Mouse (Mus musculus) ZHBTc4 (cell line): ENCODE measurements around the gene Zeb2.
A peak's percentile ranks its signal among the peaks of the same experiment; 100 is the strongest.

Experiments
- DNase-seq: peaks from one replicate; pipeline ENCODE4 v3.0.0-alpha.2; 2011; ENCODE audit warnings: low read depth, low spot score

Zeb2 gene

DNA sequence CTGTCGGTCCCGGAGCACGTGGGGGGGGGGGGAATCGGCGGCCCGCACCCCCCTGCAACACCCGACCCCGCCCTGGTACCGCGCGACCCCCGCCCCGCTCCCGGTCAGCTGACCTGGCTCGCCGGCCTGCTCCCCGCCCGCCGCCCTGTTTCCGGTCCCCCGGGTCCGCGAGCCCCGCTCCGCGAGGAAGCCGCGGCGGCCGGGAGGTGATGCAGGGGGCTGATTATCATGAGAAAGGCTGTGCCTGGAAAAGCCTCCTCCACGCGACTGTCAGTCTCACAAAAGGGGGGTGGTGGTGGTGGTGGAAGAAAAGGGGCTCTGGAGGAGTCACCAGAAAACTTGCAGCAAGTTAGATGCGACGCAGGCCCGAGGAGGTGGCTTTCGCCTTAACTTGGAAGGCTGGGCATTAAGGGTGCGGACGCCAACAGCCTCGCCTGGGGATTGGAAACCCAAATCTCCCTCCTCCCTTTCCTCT, at the start of gene Zeb2:
Gene Zeb2 (minus strand): TSS at position 309 of the 475 bp plus-strand sequence.
- peak; percentile 50 for DNase-seq

DNA sequence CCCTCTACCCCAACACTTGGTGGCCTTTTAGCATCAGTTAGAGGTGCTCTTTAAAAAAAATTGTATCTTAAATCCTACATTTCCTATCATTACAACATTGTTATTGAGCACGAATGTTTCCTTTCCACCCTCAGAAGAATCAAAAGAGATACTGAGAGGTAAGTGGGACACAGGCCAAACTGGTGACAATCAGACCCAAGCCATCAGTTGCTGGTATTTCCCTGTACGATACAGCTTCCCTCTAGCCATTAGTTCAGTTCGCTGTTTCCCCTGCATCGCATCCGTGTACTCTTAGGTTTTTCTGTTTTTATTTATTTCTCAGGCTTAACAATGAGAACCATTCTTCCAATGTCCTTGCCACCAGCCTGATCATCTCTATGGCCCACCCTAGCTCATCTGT, 41.6 kb upstream of the Zeb2 start:
- no peak for DNase-seq

DNA sequence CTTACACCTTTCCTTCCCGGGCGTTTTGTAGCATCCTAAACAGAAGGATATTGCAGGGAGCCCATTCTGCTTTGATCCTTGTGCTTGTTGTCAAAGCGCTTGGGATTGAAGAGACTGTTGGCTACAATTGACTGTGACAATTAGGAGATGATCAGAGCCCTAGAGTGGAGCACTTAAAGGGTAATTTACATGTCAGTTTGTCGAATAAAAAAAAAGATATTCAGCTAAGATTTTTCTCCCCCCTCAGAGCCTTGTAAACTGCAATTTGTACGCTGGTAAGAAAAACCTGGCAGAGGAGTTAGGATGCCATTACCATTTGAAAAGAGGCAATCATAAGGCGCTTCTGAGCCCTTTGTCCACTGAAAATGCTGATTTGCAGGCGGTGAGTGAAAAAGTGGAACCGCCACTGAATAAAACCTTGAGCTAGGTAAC, 41.2 kb upstream of the Zeb2 start:
- DNase-seq: peak; percentile 81

DNA sequence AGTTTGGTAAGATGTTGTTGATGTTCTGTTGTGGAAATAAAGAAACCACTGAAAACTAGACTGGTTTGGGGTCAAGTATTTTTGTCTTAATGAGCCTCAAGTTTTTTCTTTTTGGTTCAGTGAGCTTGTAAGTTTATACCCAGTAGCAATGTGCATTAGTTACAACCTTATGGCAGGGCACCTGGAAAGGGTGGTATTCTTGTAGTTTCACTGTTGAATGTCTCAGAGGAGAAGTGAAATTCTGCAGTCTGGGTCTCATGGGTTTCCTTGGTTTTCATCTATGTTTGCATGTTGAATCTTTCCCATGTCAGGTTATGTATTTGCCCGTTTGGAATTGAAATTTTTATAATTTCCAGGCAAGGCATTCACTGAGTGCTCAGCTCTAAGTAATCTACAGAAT, 36.1 kb upstream of the Zeb2 start:
- DNase-seq: no peak

DNA sequence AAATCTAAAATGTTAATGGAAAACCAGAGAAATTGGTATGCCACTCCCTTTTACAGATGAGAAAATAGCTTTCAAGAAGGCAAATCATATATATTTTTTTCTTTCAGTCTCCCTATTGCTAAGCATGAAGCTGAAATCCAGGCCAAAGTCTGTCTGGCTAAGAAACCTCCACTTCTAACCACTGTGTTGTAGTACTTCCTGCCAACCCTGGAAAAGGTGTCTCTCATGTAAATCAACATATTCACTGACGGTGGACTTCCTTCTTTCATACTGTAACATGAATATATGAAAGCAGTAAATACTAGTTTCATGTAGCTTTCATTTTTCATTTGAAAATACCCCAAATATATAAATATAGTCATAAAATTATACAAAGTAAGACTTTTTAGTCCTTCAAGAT, 26.0 kb upstream of the Zeb2 start:
- DNase-seq: no peak

DNA sequence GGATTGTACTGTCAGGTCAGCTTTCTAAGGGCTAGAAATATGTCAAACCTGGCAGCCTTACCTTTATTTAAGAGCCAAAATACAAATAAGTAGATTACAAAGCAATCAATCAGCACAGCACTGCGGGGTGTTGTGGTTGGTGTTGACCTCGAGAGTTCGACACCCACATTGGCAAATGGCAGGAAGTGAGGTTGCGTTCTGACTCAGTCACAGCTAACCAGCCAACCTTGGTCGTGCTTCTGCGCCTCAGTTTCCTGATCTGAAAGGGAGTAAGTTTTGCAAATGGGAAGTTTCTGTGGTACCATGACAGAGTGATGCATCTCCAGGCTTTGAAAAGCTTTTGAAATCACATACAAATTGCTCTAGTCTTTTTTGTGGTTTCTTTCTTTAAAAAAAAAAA, 21.7 kb upstream of the Zeb2 start:
- no peak for DNase-seq

DNA sequence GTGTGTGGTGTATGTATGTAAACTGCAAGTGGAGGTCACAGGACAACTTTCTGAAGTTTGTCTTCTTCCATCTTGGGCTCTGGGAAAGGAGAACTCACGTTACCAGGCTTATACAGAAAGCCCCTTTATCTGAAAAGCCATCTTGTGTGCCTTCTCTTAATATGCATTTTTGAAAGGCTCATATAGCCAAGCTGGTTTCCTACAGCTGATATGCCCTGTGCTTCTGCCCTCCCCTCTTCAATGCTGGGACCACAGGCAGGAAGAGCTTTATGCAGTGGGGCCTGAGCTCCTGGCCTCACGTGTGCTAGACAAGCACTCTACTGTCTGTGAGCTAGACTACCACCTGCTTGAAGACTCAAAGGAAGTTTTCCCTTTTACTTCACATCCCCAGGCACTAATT, 19.6 kb upstream of the Zeb2 start:
- DNase-seq: no peak

DNA sequence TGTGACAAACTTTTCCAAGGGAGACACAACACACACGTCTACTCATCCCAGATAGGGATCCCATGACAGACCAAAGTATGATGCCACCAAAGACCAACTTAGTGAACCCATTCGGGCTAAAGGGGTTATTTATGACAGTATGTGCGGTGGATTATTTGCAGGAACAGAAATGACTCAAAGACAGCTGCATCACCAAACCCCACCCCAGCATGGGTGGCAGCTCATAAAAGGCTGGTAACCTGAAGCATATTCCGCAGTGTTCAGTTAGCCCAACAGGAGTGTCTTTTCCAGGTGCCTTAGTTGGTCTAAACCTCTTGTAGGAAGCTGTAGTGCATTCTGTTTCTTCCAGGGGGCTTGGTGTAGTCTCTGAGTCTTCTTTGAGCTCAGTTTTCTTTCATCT, 16.0 kb upstream of the Zeb2 start:
- DNase-seq: no peak

DNA sequence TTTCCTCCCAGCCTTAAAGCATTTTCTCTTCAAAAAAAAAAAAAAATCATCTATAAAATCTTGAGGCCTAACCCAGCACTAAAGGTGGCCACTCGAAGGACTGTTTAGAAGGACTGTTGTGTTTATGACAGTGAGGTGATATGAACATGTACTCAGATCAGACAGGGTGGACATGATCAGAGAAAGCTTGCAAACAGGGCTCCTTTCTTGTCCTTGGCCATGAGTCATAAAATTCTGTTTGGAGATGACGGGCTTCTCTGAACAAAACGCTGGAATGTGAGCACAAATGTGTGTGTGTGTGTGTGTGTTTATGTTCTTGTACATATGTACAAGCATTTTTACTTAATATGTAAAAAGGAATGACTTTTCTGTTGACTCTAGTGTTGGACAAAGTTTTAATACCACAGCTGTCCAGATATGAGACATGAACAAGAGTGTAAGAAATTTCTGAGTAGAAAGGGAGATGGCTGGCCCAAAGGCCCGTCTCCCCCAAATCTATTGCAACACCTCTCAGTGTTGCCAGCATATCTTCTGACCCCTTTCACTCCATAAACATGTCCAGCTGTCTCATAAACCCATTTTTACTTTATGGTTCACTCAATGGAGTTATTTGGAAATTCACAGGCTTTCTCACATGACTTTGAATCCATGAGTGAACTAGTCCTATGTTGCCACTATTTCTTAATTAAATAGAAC, 13.4 kb upstream of the Zeb2 start:
- DNase-seq: no peak

DNA sequence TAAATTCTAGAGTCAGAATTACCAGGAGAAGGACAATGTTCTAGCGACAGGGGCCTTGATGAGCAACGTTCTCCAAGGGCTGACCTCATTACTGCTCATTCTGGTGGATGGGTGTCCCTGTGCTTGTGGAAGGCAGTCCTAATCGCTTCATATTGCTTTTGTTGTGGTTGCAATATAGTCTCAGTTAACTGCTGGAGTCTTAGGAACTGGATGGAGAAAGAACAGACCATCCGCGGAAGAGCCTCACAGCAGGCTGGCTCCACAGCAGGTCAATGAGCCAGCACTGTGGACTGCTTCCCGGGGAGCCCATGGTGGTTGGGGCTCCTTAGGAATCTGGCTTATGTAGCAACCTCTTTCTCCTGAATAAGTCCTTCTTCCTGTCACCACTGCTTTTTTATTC, 12.4 kb upstream of the Zeb2 start:
- DNase-seq: no peak

DNA sequence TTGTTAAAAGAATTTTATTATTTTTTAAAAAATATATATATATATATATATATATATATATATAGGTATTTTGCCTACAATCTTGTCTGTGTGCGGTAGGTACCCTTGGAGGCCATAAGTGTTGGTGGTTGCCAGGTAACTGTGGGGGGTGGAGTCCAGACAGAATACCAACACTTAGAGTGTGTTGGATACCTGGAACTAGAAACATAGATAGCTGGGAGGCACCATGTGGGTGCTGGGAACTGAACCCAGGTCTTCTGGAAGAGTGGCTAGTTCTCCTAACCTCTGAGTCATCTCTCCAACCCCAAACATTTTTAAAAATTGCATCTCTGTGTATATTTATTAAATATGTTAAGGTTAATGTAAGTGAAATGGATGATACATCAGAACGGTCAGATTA, 11.5 kb upstream of the Zeb2 start:
- no peak for DNase-seq

DNA sequence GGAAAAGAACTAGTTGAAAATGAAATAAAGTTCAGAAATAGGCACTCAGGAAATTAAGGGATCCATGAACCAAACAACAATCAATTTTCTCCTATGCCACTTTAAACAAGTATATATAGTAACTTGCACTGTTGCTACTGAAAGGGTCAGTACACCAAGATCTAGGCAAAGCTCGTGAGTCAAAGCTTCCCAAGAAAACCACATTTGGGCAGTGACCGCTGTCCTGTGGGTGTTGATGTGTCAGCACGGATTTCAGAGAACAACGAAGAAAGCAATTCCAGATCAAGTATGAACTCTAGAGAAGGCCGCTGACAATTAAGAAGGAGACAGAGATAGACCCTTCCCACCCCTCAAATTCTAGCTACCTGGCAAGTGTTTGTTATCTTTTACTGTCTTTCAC, 9.2 kb upstream of the Zeb2 start:
- no peak for DNase-seq

DNA sequence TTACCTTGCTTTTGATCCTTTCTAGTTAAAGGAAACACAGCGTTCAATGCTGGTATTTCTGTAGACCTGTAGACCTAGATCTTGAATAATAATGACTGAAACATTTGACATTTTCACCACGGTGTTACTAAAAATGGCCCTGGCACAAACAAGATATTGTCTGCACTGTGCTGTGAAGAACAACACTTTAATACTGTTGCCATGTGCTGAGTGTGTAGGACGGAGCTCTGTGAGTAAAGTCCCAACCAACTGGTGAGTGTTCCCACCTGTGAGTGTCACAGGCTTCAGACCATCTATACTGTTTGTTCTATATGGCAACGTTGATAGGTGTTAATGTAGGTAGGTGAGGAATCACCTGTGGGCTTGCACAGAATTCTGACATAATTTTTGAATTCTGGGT, 8.0 kb upstream of the Zeb2 start:
- no peak for DNase-seq

DNA sequence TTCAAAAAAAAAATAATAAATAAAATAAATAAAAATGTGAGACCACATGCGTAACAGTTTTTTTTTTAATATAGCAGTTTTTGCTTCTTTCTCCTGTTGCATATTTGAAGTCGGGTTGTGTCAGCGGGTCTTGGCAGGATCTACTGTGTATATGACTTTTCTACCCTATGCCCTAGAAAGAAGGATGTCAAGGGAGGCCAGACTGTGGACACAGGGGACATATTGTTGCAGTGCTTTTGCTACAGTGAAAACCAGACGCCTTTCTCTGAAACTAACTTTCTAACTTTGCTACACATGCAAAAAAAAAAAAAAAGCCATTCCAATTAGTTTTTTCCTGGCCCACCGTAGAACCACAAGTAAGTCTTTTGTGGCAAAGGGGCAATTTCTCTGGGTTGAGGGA, 6.3 kb upstream of the Zeb2 start:
- DNase-seq: no peak

DNA sequence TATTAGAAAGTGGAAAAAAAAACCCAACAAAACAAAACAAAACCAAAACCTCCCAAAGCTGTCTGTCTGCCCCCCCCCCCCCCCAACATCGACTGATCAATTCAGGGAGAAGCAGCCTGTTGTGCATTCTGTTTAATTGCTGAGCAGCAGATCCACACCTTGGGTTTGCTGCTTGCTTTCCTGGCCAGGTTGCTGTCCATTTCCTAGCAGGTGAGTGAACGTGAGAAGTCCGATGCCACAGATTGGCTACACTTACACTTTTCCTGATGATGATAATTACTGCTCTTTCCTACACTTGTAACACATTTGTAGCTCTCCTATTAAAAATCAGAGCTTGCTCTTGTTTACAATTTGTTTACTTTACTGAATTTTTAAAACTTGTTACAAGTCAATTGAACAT, 926 bp upstream of the Zeb2 start:
- no peak for DNase-seq

DNA sequence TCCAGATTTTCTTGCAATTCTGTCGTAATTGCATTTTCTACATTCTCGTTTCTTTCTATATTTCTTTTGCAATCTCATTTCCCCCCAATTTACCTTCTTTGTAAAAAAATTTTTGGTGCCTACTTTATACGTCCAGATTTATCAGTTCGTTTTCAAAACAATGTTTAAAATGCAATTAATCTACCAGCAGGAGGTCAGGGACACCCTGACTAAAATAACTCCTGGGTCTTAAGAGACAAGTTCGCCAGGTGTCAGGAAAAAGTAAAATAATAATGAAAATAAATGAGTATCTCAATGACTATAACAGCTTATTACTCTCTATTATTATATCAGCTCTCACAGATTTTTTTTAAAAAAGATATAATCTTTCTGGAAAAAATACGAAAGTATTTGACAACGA, 397 bp upstream of the Zeb2 start:
- DNase-seq: no peak

DNA sequence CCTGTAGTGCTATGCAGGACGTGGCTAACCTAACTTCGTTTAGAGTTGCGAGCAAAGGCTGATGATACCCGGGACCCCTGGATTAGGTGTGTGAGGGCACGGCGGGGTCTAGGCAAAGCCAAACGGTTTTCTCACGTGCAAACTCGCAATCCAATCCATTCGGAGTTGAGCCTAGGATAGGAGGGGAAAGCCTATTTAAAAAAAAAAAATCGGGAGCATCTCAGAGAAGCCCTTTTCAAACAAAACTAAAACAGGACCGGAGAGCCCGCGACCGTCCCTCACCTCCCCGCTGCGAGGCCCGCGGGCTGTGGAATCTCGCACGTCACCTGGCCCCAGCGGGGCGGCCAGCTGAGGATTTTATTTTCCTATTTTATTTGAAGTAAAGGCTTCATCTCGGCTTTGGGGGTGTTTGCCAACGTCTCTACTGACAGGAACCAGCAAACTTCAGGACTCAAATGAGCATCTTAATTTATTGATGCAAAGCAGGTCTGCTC, 617 bp downstream of the Zeb2 start:
- peak; percentile 18 for DNase-seq

DNA sequence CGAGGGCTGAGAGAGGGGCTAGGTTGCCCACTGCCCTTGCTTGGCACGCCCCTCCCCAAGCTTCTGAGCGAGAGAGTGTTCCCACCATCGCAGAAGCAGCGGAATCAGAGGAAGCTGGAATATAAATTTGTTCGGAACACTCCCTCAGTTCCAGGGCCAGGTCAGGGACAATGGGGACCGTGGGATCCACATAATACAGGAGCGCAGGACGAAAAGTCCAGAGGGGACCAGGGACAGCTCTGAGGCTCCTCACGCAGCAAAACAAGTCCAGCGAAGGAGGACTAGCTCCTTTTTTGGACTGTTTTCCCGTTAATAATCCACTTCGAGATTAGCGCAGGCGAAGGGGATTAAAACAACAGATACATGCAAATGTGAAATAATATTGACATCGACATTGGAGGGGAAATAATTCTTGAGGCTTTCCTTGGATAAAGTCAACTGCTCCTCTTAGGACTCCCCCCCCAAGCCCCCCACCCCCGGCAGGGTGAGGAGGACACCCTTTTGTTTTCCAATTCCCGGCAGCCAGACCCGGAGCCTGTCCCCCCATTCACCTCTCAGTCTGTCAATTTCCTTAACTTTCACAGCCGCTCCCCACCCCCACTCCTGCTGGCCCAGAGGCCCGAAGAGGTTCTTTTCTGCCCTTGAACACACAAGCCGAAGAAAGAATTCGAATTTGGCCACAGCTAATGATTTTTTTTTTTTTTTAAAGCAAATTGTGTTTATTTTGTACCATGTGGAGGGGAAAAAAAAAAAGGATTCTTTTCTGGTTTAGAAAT, 1.3 kb downstream of the Zeb2 start:
- peak; percentile 18 for DNase-seq

DNA sequence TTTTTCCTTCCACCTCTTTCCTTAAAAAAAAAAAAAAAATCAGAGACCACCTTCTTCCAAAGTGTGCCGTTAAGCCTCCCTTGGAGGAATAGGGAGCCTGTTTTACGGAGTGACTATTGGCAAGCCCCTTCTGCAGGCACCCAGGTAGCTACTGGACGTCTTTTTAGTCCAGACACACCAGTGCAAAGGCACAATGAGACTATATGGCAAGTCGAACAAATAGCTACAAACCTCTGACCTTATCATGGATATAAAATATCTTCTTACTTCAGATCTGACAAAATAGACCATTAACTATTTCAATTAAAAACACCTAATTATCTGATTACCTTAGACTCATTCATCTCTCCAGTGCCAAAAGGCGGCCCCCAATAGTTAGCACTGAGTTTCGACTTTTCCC, 2.0 kb downstream of the Zeb2 start:
- no peak for DNase-seq

DNA sequence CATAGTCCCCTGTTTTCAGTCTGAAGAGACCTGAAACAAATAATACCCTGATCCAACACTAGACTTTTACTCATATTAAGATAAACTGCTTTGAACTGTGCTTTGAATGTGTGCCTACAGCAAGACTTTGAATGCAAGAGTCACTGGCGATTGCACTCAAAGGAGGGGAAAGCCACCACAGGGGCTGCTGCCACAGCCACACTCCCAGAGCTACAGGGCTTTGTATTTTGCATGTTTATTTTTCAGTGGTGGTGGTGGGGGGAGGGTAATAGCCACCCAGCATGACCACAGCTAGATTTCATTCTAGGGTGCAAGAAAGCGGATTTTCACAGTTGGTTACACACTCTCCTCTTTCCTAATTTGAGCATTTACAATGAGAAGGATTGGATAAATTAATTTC, 2.6 kb downstream of the Zeb2 start:
- no peak for DNase-seq

DNA sequence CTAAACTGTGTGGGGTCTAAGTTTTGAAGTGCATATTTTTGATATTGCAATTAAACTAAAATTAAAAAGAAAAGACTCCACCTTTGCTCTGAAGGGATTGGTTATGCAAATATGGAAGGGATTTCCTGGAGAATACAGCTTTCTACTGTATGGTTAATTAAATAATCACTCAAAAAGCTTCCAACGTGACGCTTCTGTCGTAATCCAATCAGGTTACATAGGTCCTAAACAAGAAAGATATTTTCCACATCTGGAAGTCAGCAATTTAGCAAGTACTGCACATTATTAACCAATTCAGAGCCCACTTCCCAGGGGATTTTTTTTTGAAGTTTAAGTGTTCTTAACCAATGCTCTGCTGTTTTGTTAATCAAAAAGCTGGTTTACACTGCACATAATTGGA, 3.3 kb downstream of the Zeb2 start:
- DNase-seq: no peak

DNA sequence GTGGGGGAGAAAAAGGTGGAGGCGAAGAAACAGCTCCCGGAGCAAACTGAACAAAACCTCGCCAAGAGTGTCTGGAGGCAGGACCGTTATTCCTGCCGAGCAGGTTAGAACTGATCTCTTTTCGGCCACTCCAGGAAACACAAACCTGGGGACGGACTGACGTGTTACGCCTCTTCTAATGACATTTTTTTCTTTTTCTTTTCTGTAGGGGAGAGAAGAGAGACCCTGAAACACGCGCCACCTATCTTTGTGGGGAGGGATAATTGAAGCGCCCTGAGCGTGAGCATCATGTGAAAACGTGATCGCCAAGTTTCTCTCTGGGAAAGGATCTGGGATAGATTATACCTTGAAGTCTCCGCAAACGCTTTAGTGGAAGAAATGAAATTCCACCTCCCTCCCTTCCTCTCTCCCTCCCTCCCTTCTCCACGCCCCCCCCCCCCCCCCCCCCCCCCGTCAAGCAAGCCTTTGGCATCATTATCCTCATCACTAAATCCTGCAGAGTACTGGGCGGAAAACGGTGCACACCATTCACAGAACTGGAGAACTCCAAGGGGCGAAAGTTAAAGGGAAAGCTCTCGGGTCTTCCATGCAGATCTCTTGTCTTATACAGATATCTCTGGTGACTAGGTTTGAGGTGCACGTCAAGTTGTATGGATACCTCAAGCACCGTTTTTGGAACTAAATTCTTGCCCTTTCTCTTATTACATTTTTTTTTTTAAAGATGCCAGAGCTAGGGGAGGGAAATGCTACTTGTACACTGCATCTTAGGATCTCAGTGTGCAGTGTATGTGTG, 4.1 kb downstream of the Zeb2 start:
- DNase-seq: peak; percentile 14
